Mouse (Mus musculus) kidney, adult 2 months (tissue): ENCODE measurements around the gene Snx29. TPM values are rescaled to one million over a fixed set of nuclear protein-coding genes. Genes with fewer than 3 reads are reported as not detected.

Source experiments
- DNase-seq: peaks from one replicate; pipeline ENCODE4 v3.0.0; 2021
- H3K27ac ChIP-seq: fragments of 200-500 bp; 2 replicates; pipeline ENCODE4 v1.5.1; 2012; ENCODE audit warnings: low read depth, low read length, control low read depth, inconsistent platforms; ENCODE audit not compliant: insufficient read depth
- H3K27me3 ChIP-seq: fragments of 200-500 bp; replicated peaks from 2 replicates; pipeline ENCODE4 v1.6.1; 2012; ENCODE audit warnings: mild to moderate bottlenecking, moderate library complexity, low read length, inconsistent platforms; ENCODE audit not compliant: control insufficient read depth, insufficient read depth
- H3K36me3 ChIP-seq: fragments of 200-500 bp; 2 replicates; pipeline ENCODE4 v1.6.1; 2012; ENCODE audit warnings: mild to moderate bottlenecking, moderate library complexity, low read length, inconsistent platforms; ENCODE audit not compliant: control insufficient read depth, insufficient read depth
- H3K4me1 ChIP-seq: fragments of 200-500 bp; 2 replicates; pipeline ENCODE4 v1.6.1; 2011; ENCODE audit warnings: low read length; ENCODE audit not compliant: control insufficient read depth, insufficient read depth
- H3K4me3 ChIP-seq: fragments of 200-500 bp; 2 replicates; pipeline ENCODE4 v1.5.1; 2011; ENCODE audit warnings: mild to moderate bottlenecking, low read depth, low read length, control low read depth; ENCODE audit not compliant: insufficient read depth
- CTCF ChIP-seq: fragments of 200-500 bp; conservative IDR thresholded peaks from 2 replicates; pipeline ENCODE4 v1.5.1; 2011; ENCODE audit warnings: low read depth, mild to moderate bottlenecking, control low read depth, low read length, moderate library complexity, mixed read lengths; ENCODE audit not compliant: insufficient read depth, insufficient read length
- POLR2A ChIP-seq: fragments of 200-500 bp; IDR thresholded peaks from one replicate; pipeline ENCODE4 v1.6.1; 2011; ENCODE audit warnings: low read depth, low read length, control low read depth
- WGBS: fragments of 180-500 bp; shearing (Covaris S2); methylation state at CpG from one replicate; pipeline ENCODE4 v1.1.7; 2018; 5-methylcytosine and 5-hydroxymethylcytosine counted together
- polyA plus RNA-seq: library from polyadenylated mRNA; depleted of rRNA; stranded (reverse); fragments of >200 nt; gene quantifications from 2 replicates; pipeline ENCODE4 v1.2.3, GENCODE M21; 2012

Gene Snx29
- polyA plus RNA-seq, 1 experiment = 64.8 TPM

GRCm38 (mm10) chr16:11685264-11685663, 362.6 kb downstream of the Snx29 start:
- no peak for TF ChIP-seq POLR2A
- TF ChIP-seq CTCF = no peak
- H3K4me1 ChIP-seq = no peaks in the 10 kb centered on the region
- H3K4me3 ChIP-seq = no peak overlapping the region
- no peak overlapping the region for H3K27ac ChIP-seq
- H3K27me3 ChIP-seq = no peaks in the 10 kb centered on the region
- DNase-seq = no peak
- 94% methylated on average over 9 of the region's 9 CpGs for WGBS
- no peaks in the 10 kb centered on the region for H3K36me3 ChIP-seq

- no peak for TF ChIP-seq POLR2A
- no peak for TF ChIP-seq CTCF
- H3K4me1 ChIP-seq = no peaks in the 10 kb centered on the region
- H3K36me3 ChIP-seq = no peaks in the 10 kb centered on the region
- 90% methylated on average over 3 of the region's 3 CpGs for WGBS
- no peak overlapping the region for H3K4me3 ChIP-seq
- no peaks in the 10 kb centered on the region for H3K27me3 ChIP-seq
- DNase-seq = no peak
- no peak overlapping the region for H3K27ac ChIP-seq
These were observed 363.1 kb downstream of the Snx29 start for GRCm38 (mm10) chr16:11685735-11686340.

DNA sequence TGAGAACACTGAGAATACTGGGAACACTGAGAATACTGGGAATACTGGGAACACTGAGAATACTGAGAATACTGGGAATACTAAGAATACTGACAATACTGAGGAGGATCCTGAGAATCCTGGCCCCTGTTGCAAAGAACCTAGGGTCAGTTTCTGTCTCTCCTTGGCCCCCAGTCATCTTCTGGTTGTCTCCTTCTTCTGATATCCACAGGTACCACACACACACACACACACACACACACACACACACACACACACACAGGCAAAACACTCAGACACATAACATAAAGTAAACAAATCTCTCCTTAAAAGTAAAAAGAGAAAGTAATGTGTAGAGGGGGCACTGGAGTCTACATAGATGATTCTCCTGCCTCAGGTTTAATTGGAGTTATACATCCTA, 365.1 kb downstream of the Snx29 start:
- Histone ChIP-seq H3K36me3 (no peaks in the 10 kb centered on the region), H3K27me3 (no peaks in the 10 kb centered on the region), H3K4me3 (no peak overlapping the region), H3K27ac (no peak overlapping the region), H3K4me1 (no peaks in the 10 kb centered on the region)
- no peak for TF ChIP-seq CTCF
- TF ChIP-seq POLR2A = no peak
- DNase-seq = no peak

DNA sequence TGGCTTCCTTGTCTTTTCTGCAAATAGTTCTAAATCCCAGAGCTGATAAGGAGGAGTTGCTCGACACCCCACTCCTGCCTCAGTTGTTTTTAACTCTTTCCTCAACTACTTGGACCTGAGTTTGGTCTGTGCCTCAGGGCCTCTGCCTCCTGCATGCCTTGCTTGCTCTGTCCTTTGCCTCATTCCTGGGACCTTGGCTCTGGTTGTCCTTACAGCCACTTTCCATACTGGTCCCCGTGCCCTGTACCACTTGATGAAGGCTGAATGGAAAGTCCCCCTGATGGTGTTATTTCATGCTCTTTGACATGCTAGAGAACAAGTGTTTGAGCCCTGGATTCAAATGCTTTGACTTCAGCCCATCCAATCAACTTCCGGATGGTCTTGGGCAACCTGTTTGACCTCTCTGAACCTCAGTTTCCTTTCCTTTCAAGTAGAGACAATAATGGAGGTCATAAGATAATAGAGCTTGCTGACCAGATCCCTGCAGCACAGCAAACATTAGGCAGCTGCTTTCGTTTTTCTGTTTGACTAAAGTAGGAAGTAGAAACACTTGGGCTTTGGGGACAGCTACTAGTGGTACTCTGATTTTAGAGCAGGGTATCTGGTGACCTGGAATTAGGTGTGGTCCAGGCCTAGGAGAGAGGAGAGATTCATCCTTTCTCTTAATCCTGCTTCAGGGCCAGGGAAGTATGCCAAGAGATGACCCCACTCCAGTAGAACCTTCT, 365.7 kb downstream of the Snx29 start:
- DNase-seq = no peak
- WGBS = 74% methylated on average over 4 of the region's 4 CpGs
- no peak overlapping the region for H3K4me3 ChIP-seq

DNA sequence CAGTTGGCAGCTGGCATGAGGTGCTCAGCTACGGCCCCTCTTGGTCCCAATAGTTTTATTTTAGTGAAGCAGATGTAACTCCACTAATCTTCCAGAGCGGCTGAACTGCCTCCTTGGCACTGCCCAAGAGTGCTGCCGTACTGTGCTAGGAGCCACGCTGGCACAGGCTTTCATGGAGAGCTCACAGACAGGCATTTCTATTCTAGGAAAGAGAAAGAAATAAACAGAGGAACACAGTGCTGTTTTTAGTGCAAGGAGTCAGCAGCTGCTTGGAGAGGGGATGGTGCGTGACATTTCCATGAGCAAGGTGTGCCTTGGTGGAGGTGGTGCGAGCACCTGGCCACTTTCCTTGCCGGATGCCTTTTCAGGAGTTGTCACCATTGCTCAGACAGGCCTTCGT, 367.4 kb downstream of the Snx29 start:
- no peak for TF ChIP-seq POLR2A
- no peak for TF ChIP-seq CTCF
- Histone ChIP-seq H3K4me3 (no peak overlapping the region), H3K27ac (no peak overlapping the region), H3K36me3 (no peaks in the 10 kb centered on the region), H3K4me1 (no peaks in the 10 kb centered on the region), H3K27me3 (no peaks in the 10 kb centered on the region)
- DNase-seq = no peak
- WGBS = 88% methylated on average over 8 of the region's 8 CpGs

More for the DNA sequence above, 365.7 kb downstream of the Snx29 start:
- Histone ChIP-seq H3K4me1 (no peaks in the 10 kb centered on the region), H3K27me3 (no peaks in the 10 kb centered on the region), H3K27ac (no peak overlapping the region), H3K36me3 (no peaks in the 10 kb centered on the region)
- TF ChIP-seq CTCF = no peak
- no peak for TF ChIP-seq POLR2A

DNA sequence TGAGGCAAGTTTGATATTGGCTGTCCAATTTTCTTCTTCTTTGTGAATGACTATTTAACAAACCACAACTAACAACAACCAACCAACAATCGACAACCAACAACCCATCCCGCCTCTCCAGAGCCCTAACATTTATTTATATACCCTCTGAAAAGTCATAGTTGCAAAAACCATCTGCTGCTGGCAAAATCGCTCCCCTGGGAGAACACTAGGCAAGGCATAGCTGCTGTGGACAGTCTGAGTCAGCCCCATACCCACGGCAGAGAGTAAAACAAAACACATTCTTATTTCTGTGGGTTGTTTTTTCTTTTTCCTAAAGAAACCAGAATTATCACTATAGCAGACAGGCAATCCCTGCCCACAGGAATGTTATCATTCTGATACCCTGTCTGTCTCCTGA, 368.0 kb downstream of the Snx29 start:
- Histone ChIP-seq H3K4me3 (no peak overlapping the region), H3K36me3 (no peaks in the 10 kb centered on the region), H3K4me1 (no peaks in the 10 kb centered on the region), H3K27me3 (no peaks in the 10 kb centered on the region), H3K27ac (no peak overlapping the region)
- no peak for TF ChIP-seq CTCF
- TF ChIP-seq POLR2A = no peak
- no peak for DNase-seq
- WGBS = 76% methylated on average over 4 of the region's 4 CpGs

DNA sequence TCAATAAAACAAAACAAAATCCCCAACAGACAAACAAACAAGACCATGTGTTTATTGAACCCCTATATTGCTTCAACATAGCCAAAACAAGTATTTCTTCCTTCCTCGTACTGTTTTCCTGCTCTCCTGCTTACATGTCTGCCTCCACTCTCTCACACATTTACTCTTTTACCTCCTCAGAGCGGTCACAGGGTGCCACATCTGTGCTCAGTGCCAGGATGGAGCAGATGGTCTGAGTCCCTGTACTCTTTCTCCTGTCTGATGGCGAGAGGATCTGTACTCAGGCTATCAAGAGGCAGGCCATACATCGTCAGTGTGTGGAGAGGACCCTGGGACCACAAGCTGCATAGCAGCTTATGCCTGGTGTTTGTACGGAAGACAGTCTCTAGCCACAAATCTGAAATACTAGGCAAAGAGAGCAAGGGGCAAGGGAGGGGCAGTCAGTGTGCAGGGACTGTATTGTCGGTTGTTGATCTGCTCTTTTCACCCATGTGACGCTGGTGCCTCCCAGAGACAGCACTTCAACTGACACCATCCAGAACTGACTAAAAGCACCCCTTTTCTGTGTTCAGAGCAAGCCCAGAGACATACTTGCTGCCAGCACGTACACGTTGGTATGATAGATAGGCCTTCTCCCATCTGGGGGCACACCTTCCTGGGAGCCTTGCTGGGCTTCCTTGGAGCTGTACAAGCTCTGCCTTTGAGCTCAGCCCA, 368.9 kb downstream of the Snx29 start:
- no peak for DNase-seq
- no peak overlapping the region for H3K4me3 ChIP-seq
- WGBS = 81% methylated on average over 9 of the region's 9 CpGs
- H3K36me3 ChIP-seq = no peaks in the 10 kb centered on the region
- no peaks in the 10 kb centered on the region for H3K27me3 ChIP-seq
- no peak for TF ChIP-seq CTCF
- TF ChIP-seq POLR2A = no peak
- no peak overlapping the region for H3K27ac ChIP-seq
- H3K4me1 ChIP-seq = no peaks in the 10 kb centered on the region
